Mouse (Mus musculus): ENCODE results near the gene Csad. TPM values are rescaled to one million over a fixed set of nuclear protein-coding genes. Genes with fewer than 3 reads are reported as not detected.

The Csad gene
- polyA plus RNA-seq, 1 experiment from 2014 or later = 39.4 TPM

GRCm38 (mm10) chr15:102214132-102214531, 9.6 kb upstream of the Csad start:
- Histone ChIP-seq H3K9me3 (replicated peaks) (no peaks in the 10 kb centered on the region), H3K4me3 (no peak overlapping the region), H3K9ac (no peak overlapping the region), H3K27ac (ENCODE audit: poor library complexity, severe bottlenecking) (no peak overlapping the region), H3K4me2 (no peak overlapping the region), H3K36me3 (peaks cover 71% of the 10 kb centered on the region), H3K27me3 (replicated peaks) (no peaks in the 10 kb centered on the region), H3K4me1 (replicated peaks) (peaks cover 18% of the 10 kb centered on the region; the same call in 1 of the 2 replicates)
- 60% methylated on average over 2 of the region's 2 CpGs for WGBS
- no peak for ATAC-seq (ENCODE audit: insufficient number of reproducible peaks, low FRiP score)

DNA sequence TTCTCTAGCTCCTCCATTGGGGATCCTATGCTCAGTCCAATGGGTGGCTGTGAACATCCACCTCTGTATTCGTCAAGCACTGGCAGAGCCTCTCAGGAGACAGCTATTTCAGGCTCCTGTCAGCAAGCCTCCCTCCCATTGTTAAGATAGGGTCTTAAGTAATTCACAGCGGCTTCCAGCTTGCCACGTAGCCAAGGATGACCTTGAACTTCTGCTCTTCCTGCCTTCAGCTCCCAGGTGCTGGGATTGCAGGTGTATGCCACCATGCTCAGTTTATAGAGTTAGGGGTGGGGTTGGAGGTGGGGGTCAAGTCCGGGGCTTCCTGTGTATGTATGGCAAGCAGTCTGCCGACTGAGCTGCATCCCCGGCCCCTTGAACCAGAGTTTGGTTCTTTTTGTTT, 7.4 kb upstream of the Csad start:
- no peak for ATAC-seq (ENCODE audit: insufficient number of reproducible peaks, low FRiP score)
- 63% methylated on average over 6 of the region's 6 CpGs for WGBS
- Histone ChIP-seq H3K4me2 (no peak overlapping the region), H3K27ac (ENCODE audit: poor library complexity, severe bottlenecking) (no peak overlapping the region), H3K9me3 (replicated peaks) (no peaks in the 10 kb centered on the region), H3K36me3 (peaks cover 88% of the 10 kb centered on the region), H3K4me1 (replicated peaks) (peaks cover 13% of the 10 kb centered on the region; the same call in 1 of the 2 replicates), H3K9ac (no peak overlapping the region; the same call in 1 of the 2 replicates), H3K4me3 (no peak overlapping the region), H3K27me3 (replicated peaks) (no peaks in the 10 kb centered on the region)

GRCm38 (mm10) chr15:102210816-102211215, 6.3 kb upstream of the Csad start:
- WGBS = 94% methylated on average over 4 of the region's 4 CpGs
- H3K4me1 ChIP-seq (replicated peaks) = peaks cover 11% of the 10 kb centered on the region
- no peaks in the 10 kb centered on the region for H3K27me3 ChIP-seq (replicated peaks)
- no peak overlapping the region for H3K4me3 ChIP-seq
- no peak for ATAC-seq (ENCODE audit: insufficient number of reproducible peaks, low FRiP score)
- no peaks in the 10 kb centered on the region for H3K9me3 ChIP-seq (replicated peaks)
- no peak overlapping the region for H3K27ac ChIP-seq (ENCODE audit: poor library complexity, severe bottlenecking)
- no peak overlapping the region for H3K4me2 ChIP-seq
- H3K36me3 ChIP-seq = peaks cover 88% of the 10 kb centered on the region
- H3K9ac ChIP-seq = no peak overlapping the region

DNA sequence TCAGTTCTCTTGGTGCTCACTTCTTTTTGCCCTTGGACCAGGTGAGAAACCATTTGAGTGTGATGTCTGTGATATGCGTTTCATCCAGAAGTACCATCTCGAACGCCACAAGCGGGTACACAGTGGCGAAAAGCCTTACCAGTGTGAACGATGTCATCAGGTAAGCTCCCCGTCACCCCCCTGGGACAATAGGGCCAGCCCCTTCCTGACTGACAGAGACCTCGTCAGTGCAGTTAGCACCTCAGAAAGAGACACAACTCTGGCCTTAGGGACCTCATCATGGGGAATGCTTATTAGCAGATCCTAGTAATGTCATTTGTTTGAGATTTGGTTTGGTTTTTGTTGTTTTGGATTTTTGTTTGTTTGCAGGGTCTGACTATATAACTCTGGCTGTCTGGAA, 4.6 kb upstream of the Csad start:
- H3K9me3 ChIP-seq (replicated peaks) = no peaks in the 10 kb centered on the region
- H3K4me3 ChIP-seq = no peak overlapping the region
- H3K27me3 ChIP-seq (replicated peaks) = no peaks in the 10 kb centered on the region
- peaks cover 27% of the 10 kb centered on the region for H3K4me1 ChIP-seq (replicated peaks)
- ATAC-seq (ENCODE audit: insufficient number of reproducible peaks, low FRiP score) = no peak
- H3K4me2 ChIP-seq = no peak overlapping the region
- H3K36me3 ChIP-seq = peaks cover 89% of the 10 kb centered on the region
- H3K27ac ChIP-seq (ENCODE audit: poor library complexity, severe bottlenecking) = no peak overlapping the region
- 93% methylated on average over 8 of the region's 8 CpGs for WGBS
- no peak overlapping the region for H3K9ac ChIP-seq

DNA sequence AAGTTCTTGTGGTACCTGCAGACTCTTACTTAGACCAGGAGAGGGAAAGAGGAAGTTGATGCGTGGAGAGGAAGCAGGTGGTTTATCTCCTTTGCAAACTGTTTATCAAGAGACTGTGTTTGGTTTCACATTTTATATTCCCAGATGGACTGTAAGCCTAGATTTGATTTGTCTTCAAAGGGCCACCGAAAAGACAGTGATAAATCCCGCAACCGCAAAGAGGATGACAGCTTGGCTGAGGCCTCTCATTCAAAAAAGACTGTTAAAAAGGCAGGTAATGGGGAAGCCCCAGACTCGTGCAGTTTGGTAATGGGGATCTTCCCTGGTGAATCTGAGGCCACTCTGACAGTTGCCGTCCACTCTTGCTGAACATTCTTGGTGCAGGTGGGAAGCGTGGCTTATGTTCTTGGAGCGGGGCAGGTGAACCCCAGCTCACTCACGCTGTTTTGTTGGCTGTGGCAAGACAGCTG, 3.6 kb upstream of the Csad start:
- WGBS = 81% methylated on average over 9 of the region's 9 CpGs

DNA sequence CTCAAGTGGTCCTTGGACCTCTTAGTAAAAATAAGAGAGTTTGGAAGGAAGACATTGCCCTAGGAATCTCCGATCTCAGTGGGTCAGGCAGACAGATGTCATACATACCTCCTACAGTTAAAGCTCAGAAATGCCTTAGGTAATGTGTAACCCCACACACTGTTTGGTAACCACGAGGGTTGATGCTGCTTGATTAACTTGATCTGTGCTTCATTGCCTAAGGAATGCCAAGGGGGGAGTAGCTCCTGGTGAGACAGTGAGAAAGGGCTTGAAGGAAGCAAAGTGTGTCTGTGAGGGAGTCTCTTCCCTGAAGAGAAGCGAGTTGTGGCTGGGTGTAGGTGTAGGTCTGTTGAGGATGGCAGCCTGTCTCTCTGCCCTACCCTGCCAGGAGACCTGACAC, 2.8 kb upstream of the Csad start:
- no peak for ATAC-seq (ENCODE audit: insufficient number of reproducible peaks, low FRiP score)
- no peaks in the 10 kb centered on the region for H3K9me3 ChIP-seq (replicated peaks)
- peaks cover 32% of the 10 kb centered on the region for H3K4me1 ChIP-seq (replicated peaks)
- H3K4me3 ChIP-seq = no peak overlapping the region
- H3K9ac ChIP-seq = peak overlapping the region; percentile 19; the same call in 1 of the 2 replicates
- WGBS = 82% methylated on average over 3 of the region's 3 CpGs
- H3K4me2 ChIP-seq = no peak overlapping the region
- peaks cover 71% of the 10 kb centered on the region for H3K36me3 ChIP-seq
- no peaks in the 10 kb centered on the region for H3K27me3 ChIP-seq (replicated peaks)
- no peak overlapping the region for H3K27ac ChIP-seq (ENCODE audit: poor library complexity, severe bottlenecking)

More for the DNA sequence above, 3.6 kb upstream of the Csad start:
- Histone ChIP-seq H3K9ac (peak overlapping the region; percentile 19; the same call in 1 of the 2 replicates), H3K4me2 (no peak overlapping the region), H3K36me3 (peaks cover 79% of the 10 kb centered on the region), H3K9me3 (replicated peaks) (no peaks in the 10 kb centered on the region), H3K27me3 (replicated peaks) (no peaks in the 10 kb centered on the region), H3K4me1 (replicated peaks) (peaks cover 27% of the 10 kb centered on the region), H3K27ac (ENCODE audit: poor library complexity, severe bottlenecking) (no peak overlapping the region), H3K4me3 (no peak overlapping the region)
- no peak for ATAC-seq (ENCODE audit: insufficient number of reproducible peaks, low FRiP score)

DNA sequence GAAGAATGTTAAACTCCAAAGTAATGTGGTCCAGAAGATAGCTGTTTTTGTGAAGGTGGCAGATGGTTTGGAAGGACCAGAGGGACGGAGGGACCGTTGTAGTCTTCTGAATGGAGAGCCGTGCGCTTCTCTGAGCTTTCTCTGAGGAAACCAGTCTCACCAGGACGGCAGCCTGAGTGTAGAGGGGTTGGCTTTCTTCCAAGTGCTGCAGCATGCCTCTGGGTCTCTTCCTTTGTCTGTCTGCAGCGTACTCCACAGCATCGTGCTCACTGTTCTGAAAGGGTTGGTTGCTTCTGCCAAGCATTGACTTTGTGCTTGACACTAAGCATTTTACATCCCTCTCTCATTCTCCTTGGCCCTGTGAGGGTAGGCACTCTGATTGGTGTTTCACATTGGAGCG, 1.3 kb upstream of the Csad start:
- no peaks in the 10 kb centered on the region for H3K27me3 ChIP-seq (replicated peaks)
- no peaks in the 10 kb centered on the region for H3K9me3 ChIP-seq (replicated peaks)
- H3K27ac ChIP-seq (ENCODE audit: poor library complexity, severe bottlenecking) = peak overlapping the region; percentile 45; the same call in 1 of the 2 replicates
- ATAC-seq (ENCODE audit: insufficient number of reproducible peaks, low FRiP score) = no peak
- H3K4me3 ChIP-seq = peak overlapping the region; percentile 84
- H3K36me3 ChIP-seq = peaks cover 58% of the 10 kb centered on the region
- peaks cover 29% of the 10 kb centered on the region for H3K4me1 ChIP-seq (replicated peaks)
- H3K9ac ChIP-seq = peak overlapping the region; percentile 92
- WGBS = 41% methylated on average over 8 of the region's 8 CpGs
- H3K4me2 ChIP-seq = peak overlapping the region; percentile 88

GRCm38 (mm10) chr15:102203835-102204381, 616 bp downstream of the Csad start:
- Histone ChIP-seq H3K9me3 (replicated peaks) (no peaks in the 10 kb centered on the region), H3K4me3 (peak overlapping the region; percentile 84), H3K36me3 (peaks cover 40% of the 10 kb centered on the region), H3K9ac (peak overlapping the region; percentile 92), H3K4me1 (replicated peaks) (peaks cover 29% of the 10 kb centered on the region), H3K4me2 (peak overlapping the region; percentile 88), H3K27ac (ENCODE audit: poor library complexity, severe bottlenecking) (peak overlapping the region; percentile 99), H3K27me3 (replicated peaks) (no peaks in the 10 kb centered on the region)
- under 1% methylated on average over 45 of the region's 72 CpGs for WGBS
- peak; percentile 69 for ATAC-seq (ENCODE audit: insufficient number of reproducible peaks, low FRiP score)

DNA sequence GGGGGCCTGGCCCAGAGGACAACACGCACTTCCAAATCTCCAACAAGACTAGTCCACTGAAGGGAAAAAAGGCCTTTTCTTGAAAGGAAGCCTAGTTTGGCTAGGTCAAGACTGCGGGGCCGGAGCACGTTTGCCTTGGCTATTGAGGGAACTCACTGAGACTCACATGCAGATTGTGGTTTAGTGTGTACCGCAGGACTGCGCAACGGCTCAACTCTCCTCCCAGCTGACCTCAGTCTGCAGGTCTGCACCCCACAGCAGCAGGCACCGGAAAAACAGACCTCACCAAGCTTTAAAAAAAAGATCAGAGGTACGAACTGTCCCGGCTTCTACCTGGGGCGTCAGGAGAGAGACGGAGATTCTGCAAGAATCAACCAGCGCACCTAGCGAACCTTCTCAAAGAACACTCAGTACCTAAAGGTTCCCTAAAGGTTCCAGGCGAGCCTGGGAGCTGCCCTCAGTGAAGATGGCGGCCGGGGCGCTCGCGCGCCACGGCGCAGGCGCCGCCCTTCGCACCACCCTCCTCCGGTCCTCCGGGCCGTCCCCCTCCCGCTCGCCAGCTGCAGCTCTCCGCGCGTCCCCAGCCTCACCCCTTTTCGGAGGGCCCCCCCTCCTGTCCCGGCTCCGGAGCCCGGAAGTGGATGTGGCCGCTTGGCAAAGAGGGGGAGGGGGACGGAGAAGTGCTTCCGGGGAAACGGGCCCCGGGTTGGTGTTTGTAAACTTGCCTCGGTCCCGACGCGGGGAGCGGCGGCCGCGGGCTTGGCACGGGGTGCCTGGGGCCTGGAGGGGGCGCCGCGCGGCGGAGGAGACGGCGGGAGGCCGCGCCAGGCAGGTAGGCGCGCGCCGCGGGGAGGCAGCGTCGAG, 1.3 kb downstream of the Csad start, which contains the start of gene Zfp740:
Zfp740 (plus strand) TSS at position 279 of the 864 bp plus-strand sequence.
- Histone ChIP-seq H3K9ac (peak within 1 kb of the TSS; percentile 92), H3K4me3 (peak within 1 kb of the TSS; percentile 84), H3K27me3 (replicated peaks) (no peaks in the 10 kb centered on the region), H3K36me3 (peaks cover 33% of the 10 kb centered on the region), H3K9me3 (replicated peaks) (no peaks in the 10 kb centered on the region), H3K27ac (ENCODE audit: poor library complexity, severe bottlenecking) (peak within 1 kb of the TSS; percentile 99), H3K4me1 (replicated peaks) (peaks cover 29% of the 10 kb centered on the region), H3K4me2 (peak within 1 kb of the TSS; percentile 88)
- ATAC-seq (ENCODE audit: insufficient number of reproducible peaks, low FRiP score) = peak; percentile 96
- WGBS = under 1% methylated on average over 68 of the region's 68 CpGs

DNA sequence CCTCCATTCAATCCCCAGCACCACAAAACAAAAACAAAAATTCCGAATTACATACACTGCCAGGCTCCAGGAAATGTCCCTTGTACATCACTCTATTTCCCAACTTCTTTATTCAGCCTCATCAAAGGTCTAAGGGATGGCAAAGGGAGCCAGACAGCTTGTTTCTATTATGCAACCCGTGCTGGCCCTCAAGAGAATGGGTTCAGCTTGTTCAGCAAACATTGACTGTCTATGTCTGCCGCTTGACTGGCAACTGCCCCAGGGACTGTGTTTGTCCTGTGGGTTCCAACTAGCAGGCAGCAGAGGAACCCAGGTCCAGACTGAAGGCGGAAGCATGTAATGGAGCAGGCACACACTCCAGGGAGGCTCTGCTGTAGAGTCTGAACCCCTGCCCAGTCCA, 5.7 kb downstream of the Csad start:
- H3K9ac ChIP-seq = no peak overlapping the region
- no peaks in the 10 kb centered on the region for H3K9me3 ChIP-seq (replicated peaks)
- no peaks in the 10 kb centered on the region for H3K27me3 ChIP-seq (replicated peaks)
- no peaks in the 10 kb centered on the region for H3K36me3 ChIP-seq
- peaks cover 7% of the 10 kb centered on the region for H3K4me1 ChIP-seq (replicated peaks)
- 84% methylated on average over 4 of the region's 4 CpGs for WGBS
- no peak overlapping the region for H3K4me3 ChIP-seq
- H3K4me2 ChIP-seq = no peak overlapping the region
- no peak for ATAC-seq (ENCODE audit: insufficient number of reproducible peaks, low FRiP score)
- no peak overlapping the region for H3K27ac ChIP-seq (ENCODE audit: poor library complexity, severe bottlenecking)

GRCm38 (mm10) chr15:102195373-102195772, 9.2 kb downstream of the Csad start:
- no peak for ATAC-seq (ENCODE audit: insufficient number of reproducible peaks, low FRiP score)
- H3K36me3 ChIP-seq = no peaks in the 10 kb centered on the region
- no peak overlapping the region for H3K4me3 ChIP-seq
- no peak overlapping the region for H3K9ac ChIP-seq
- H3K4me2 ChIP-seq = no peak overlapping the region
- no peak overlapping the region for H3K27ac ChIP-seq (ENCODE audit: poor library complexity, severe bottlenecking)
- H3K4me1 ChIP-seq (replicated peaks) = peaks cover 12% of the 10 kb centered on the region; the same call in 1 of the 2 replicates
- no peaks in the 10 kb centered on the region for H3K27me3 ChIP-seq (replicated peaks)
- H3K9me3 ChIP-seq (replicated peaks) = no peaks in the 10 kb centered on the region
- WGBS = 67% methylated on average over 4 of the region's 4 CpGs

Data from heart, embryonic 12.5 days (tissue).